Mouse (Mus musculus) forebrain, embryonic 14.5 days (tissue): ENCODE results near the gene Mbd6. TPM values are rescaled to one million over a fixed set of nuclear protein-coding genes. Genes with fewer than 3 reads are reported as not detected.
A peak's percentile ranks its signal among the peaks of the same experiment; 100 is the strongest.

ENCODE experiments used
- ATAC-seq: fragments of 200-750 bp; cut with Nextera tagmentation; 2 replicates; pipeline ENCODE4 v1.8.0; 2017; ENCODE audit warnings: mild to moderate bottlenecking, moderate library complexity
- DNase-seq: peaks from one replicate; pipeline ENCODE4 v3.0.0-alpha.2; 2015; ENCODE audit warnings: low spot score
- H3K27ac ChIP-seq: fragments of 300-500 bp; sonication (generic); 2 replicates; pipeline ENCODE4 v1.5.1; 2014; ENCODE audit warnings: low read depth, mild to moderate bottlenecking, control low read depth, low read length, moderate library complexity
- H3K27me3 ChIP-seq: fragments of 300-500 bp; sonication (generic); replicated peaks from 2 replicates; pipeline ENCODE4 v1.6.1; 2014; ENCODE audit warnings: low read length, control low read depth, mixed read lengths; ENCODE audit not compliant: control insufficient read depth, insufficient read depth
- H3K36me3 ChIP-seq: fragments of 300-500 bp; sonication (generic); 2 replicates; pipeline ENCODE4 v1.6.1; 2014; ENCODE audit warnings: low read length, control low read depth; ENCODE audit not compliant: control insufficient read depth, insufficient read depth
- H3K4me1 ChIP-seq: fragments of 300-500 bp; sonication (generic); 2 replicates; pipeline ENCODE4 v1.6.1; 2014; ENCODE audit warnings: antibody characterized with exemption, low read length, control low read depth; ENCODE audit not compliant: control insufficient read depth, insufficient read depth
- H3K4me2 ChIP-seq: fragments of 300-500 bp; sonication (generic); 2 replicates; pipeline ENCODE4 v1.6.1; 2014; ENCODE audit warnings: mild to moderate bottlenecking, control low read depth, low read length
- H3K4me3 ChIP-seq: fragments of 300-500 bp; sonication (generic); 2 replicates; pipeline ENCODE4 v1.5.1; 2014; ENCODE audit warnings: low read depth, low read length, control low read depth
- H3K9ac ChIP-seq: fragments of 300-500 bp; sonication (generic); 2 replicates; pipeline ENCODE4 v1.6.1; 2014; ENCODE audit warnings: mild to moderate bottlenecking, low read length, control low read depth, moderate library complexity
- H3K9me3 ChIP-seq: fragments of 300-500 bp; sonication (generic); replicated peaks from 2 replicates; pipeline ENCODE4 v1.6.1; 2016; ENCODE audit warnings: low read length, control low read depth, mixed read lengths; ENCODE audit not compliant: control insufficient read depth
- WGBS: fragments of 180-500 bp; shearing (Covaris S2); extraction: QIAGEN DNeasy Blood & Tissue Kit; methylation state at CpG from one replicate; pipeline ENCODE4 v1.1.7; 2014; 5-methylcytosine and 5-hydroxymethylcytosine counted together
- polyA plus RNA-seq: library from polyadenylated mRNA; unstranded; fragments of >200 nt; fragmentation: Nextera tagmentation; extraction: Ambion mirVana; gene quantifications from 2 replicates; pipeline ENCODE4 v1.2.1, GENCODE M21; 2014

The Mbd6 gene
- polyA plus RNA-seq, 1 experiment from 2014 or later, result 8.4 TPM

GRCm38 (mm10) chr10:127287271-127287935 lies 1.4 kb downstream of the Mbd6 start:
- DNase-seq (no peak), ATAC-seq (no peak)
- Histone ChIP-seq H3K4me2 (peak overlapping the region; percentile 78), H3K27me3 (no peaks in the 10 kb centered on the region), H3K9me3 (no peaks in the 10 kb centered on the region), H3K27ac (peak overlapping the region; percentile 97; the same call in 1 of the 2 replicates), H3K9ac (peak overlapping the region; percentile 75), H3K4me3 (peak overlapping the region; percentile 52), H3K4me1 (peaks cover 26% of the 10 kb centered on the region), H3K36me3 (peaks cover 51% of the 10 kb centered on the region)
- WGBS, result 79% methylated on average over 15 of the region's 15 CpGs

DNA sequence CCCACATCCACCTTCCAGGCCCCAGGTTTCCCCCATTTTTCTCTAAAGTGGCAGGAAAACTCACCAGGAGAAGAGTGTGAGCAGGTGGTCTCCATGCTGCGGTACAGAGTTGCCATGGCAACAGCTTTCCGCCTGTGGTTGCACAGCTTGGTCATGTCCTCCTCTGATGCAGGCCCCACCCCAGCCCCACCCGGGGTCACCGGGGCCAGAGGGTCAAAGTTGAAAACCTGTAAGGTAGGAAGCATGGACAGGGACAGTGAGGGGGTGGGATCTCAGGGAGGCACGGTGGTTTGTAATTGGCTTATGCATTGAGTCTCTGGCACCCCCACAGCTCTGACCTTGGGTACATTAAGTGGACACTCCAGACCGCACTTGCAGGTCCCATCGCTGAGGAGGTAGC lies 2.1 kb downstream of the Mbd6 start:
- Histone ChIP-seq H3K9me3 (no peaks in the 10 kb centered on the region), H3K4me1 (peaks cover 22% of the 10 kb centered on the region), H3K9ac (peak overlapping the region; percentile 75; the same call in 1 of the 2 replicates), H3K4me3 (peak overlapping the region; percentile 52; the same call in 1 of the 2 replicates), H3K4me2 (peak overlapping the region; percentile 78), H3K27ac (peak overlapping the region; percentile 21; the same call in 1 of the 2 replicates), H3K36me3 (peaks cover 58% of the 10 kb centered on the region), H3K27me3 (no peaks in the 10 kb centered on the region)
- DNase-seq (peak; percentile 45), ATAC-seq (no peak)
- WGBS, result 46% methylated on average over 7 of the region's 7 CpGs

DNA sequence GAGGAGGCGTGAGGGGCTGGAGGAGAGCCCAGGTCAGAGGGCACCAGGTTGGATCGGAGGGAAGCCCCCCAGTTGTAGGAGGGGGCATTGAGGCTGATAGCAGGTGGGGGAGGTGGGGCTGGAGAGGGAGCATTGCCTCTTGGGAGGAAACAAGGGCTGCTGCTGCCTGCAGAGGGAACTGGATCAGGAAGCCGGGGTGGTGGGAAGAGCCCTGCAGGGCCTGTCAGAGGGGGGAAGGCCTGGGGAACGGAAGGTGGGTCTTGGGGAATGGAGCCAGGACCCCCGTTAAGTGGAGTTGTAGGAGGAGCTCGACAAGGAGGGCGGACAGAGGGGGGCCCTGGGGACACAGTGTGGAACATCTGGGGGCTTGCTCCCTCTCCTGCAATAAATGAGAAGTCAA lies 2.6 kb downstream of the Mbd6 start:
- peaks cover 63% of the 10 kb centered on the region for H3K36me3 ChIP-seq
- H3K9ac ChIP-seq, result no peak overlapping the region
- ATAC-seq (no peak), DNase-seq (no peak)
- peak overlapping the region; percentile 78; the same call in 1 of the 2 replicates for H3K4me2 ChIP-seq
- H3K4me1 ChIP-seq, result peaks cover 17% of the 10 kb centered on the region
- no peaks in the 10 kb centered on the region for H3K9me3 ChIP-seq
- no peak overlapping the region for H3K4me3 ChIP-seq
- no peak overlapping the region for H3K27ac ChIP-seq
- WGBS, result 66% methylated on average over 7 of the region's 7 CpGs
- H3K27me3 ChIP-seq, result no peaks in the 10 kb centered on the region

DNA sequence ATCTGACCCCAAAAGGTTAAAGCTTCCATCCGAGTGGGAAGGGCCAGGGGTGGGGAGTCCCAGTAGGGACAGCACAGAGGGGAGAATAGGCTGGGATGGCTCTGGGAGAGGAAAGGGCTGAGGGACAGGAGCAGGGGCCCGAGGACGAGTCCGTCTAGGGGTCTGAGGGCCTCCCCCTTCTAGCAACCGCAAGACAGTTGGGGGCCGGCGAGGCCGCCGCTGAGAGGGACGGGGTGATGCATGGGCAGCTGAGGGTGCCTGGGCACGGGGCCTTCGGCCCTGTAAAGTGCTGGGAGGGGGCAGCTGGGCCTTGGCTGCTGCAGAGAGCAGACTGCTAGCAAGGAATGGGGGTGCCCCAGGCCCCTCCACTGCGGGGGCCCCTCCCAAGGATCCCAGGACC lies 3.2 kb downstream of the Mbd6 start:
- DNase-seq, result no peak
- Histone ChIP-seq H3K4me2 (no peak overlapping the region), H3K9ac (no peak overlapping the region), H3K4me1 (peaks cover 17% of the 10 kb centered on the region), H3K36me3 (peaks cover 69% of the 10 kb centered on the region), H3K4me3 (no peak overlapping the region), H3K9me3 (no peaks in the 10 kb centered on the region), H3K27ac (no peak overlapping the region), H3K27me3 (no peaks in the 10 kb centered on the region)
- ATAC-seq, result no peak
- WGBS, result 77% methylated on average over 13 of the region's 13 CpGs

- ATAC-seq (no peak), DNase-seq (no peak)
- no peaks in the 10 kb centered on the region for H3K9me3 ChIP-seq
- H3K36me3 ChIP-seq, result peaks cover 76% of the 10 kb centered on the region
- no peak overlapping the region for H3K27ac ChIP-seq
- H3K4me2 ChIP-seq, result no peak overlapping the region
- H3K4me3 ChIP-seq, result no peak overlapping the region
- H3K9ac ChIP-seq, result 0 out of 2 replicates have a peak overlapping the region, but pooled peaks have one; percentile 13
- no peaks in the 10 kb centered on the region for H3K27me3 ChIP-seq
- H3K4me1 ChIP-seq, result peaks cover 17% of the 10 kb centered on the region
- WGBS, result 79% methylated on average over 11 of the region's 11 CpGs
These were observed 3.9 kb downstream of the Mbd6 start for GRCm38 (mm10) chr10:127284724-127285500.

GRCm38 (mm10) chr10:127284105-127284622 lies 4.7 kb downstream of the Mbd6 start:
- H3K36me3 ChIP-seq, result peaks cover 82% of the 10 kb centered on the region
- no peak overlapping the region for H3K4me2 ChIP-seq
- H3K27ac ChIP-seq, result no peak overlapping the region
- H3K4me1 ChIP-seq, result peaks cover 17% of the 10 kb centered on the region
- no peak for DNase-seq
- WGBS, result 90% methylated on average over 7 of the region's 7 CpGs
- H3K27me3 ChIP-seq, result no peaks in the 10 kb centered on the region
- H3K9ac ChIP-seq, result no peak overlapping the region
- H3K4me3 ChIP-seq, result no peak overlapping the region
- H3K9me3 ChIP-seq, result no peaks in the 10 kb centered on the region
- ATAC-seq, result no peak

- H3K9ac ChIP-seq, result no peak overlapping the region
- DNase-seq, result no peak
- no peak overlapping the region for H3K4me2 ChIP-seq
- H3K27ac ChIP-seq, result no peak overlapping the region
- peaks cover 96% of the 10 kb centered on the region for H3K36me3 ChIP-seq
- H3K9me3 ChIP-seq, result no peaks in the 10 kb centered on the region
- ATAC-seq, result no peak
- 88% methylated on average over 13 of the region's 13 CpGs for WGBS
- no peak overlapping the region for H3K4me3 ChIP-seq
- H3K27me3 ChIP-seq, result no peaks in the 10 kb centered on the region
- H3K4me1 ChIP-seq, result peaks cover 13% of the 10 kb centered on the region
These were observed 6.1 kb downstream of the Mbd6 start for GRCm38 (mm10) chr10:127282620-127283215.

DNA sequence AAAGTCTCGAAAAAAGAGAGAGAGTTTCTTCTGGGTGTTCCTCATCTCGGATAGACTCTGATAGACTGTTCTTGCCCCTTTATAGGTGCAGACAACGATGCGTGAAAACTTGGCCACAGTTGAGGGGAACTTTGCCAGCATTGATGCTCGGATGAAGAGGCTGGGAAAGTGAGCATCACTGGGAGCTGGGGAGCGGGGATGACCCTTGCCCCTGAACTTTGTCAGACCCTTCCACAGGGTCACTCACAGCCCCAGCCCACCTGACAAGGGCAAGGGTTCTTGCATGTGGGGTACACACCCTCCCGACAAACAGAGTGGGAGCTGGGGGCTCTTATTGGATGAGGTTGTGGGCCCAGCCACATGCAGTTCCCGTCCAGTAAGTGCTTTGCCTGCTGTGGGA lies 7.5 kb downstream of the Mbd6 start:
- no peak for ATAC-seq
- no peaks in the 10 kb centered on the region for H3K4me1 ChIP-seq
- H3K4me3 ChIP-seq, result no peak overlapping the region
- no peak overlapping the region for H3K27ac ChIP-seq
- no peak overlapping the region for H3K4me2 ChIP-seq
- no peak for DNase-seq
- WGBS, result 85% methylated on average over 8 of the region's 8 CpGs
- no peaks in the 10 kb centered on the region for H3K27me3 ChIP-seq
- no peaks in the 10 kb centered on the region for H3K9me3 ChIP-seq
- no peak overlapping the region for H3K9ac ChIP-seq
- H3K36me3 ChIP-seq, result peaks cover 98% of the 10 kb centered on the region
